Mouse (Mus musculus) heart, adult 2 months (tissue): ENCODE measurements around the gene Fitm1.

Experiments
- CTCF ChIP-seq: fragments of 200-600 bp; IDR thresholded peaks from 2 replicates; pipeline ENCODE4 v1.8.1; 2022; ENCODE audit warnings: antibody characterized with exemption, mild to moderate bottlenecking, moderate library complexity
- EP300 ChIP-seq: fragments of 200-500 bp; IDR thresholded peaks from 2 replicates; pipeline ENCODE4 v1.6.1; 2011; ENCODE audit warnings: low read depth, low read length, control low read depth; ENCODE audit not compliant: insufficient read depth
- POLR2A ChIP-seq: fragments of 200-500 bp; IDR thresholded peaks from 2 replicates; pipeline ENCODE4 v1.6.1; 2011; ENCODE audit warnings: mild to moderate bottlenecking, low read depth, low read length, control low read depth; ENCODE audit not compliant: insufficient read depth

DNA sequence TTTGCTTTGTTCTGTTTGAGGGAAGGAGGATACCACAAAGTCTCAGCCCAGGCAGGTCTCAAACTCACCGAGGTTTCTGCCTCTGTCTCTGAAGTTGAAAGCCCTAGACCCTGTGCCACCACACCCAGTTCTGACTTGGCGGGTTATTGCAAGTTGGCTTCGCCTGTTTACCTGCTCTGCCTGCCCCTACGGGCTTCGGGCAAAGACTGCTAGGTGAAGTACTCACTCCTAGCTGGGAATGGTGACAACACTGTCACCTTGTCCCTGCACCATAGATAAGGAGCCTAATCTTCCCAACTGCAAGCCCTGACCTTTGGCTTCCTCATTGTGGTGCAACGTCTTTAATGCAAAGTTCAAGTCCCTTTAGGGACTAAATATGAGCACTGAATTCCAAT lies 10.1 kb downstream of the Fitm1 start:
- TF ChIP-seq CTCF (no peak), POLR2A (no peak), EP300 (no peak)
